Mouse (Mus musculus) megakaryocyte-erythroid progenitor cell, adult 5-6 weeks (primary cell): ENCODE data around the gene Lnx2. TPM values are rescaled to one million over a fixed set of nuclear protein-coding genes. Genes with fewer than 3 reads are reported as not detected.

ENCODE experiments used
- ATAC-seq: replicated peaks from 2 replicates; pipeline ENCODE4 v1.8.0; 2016; ENCODE audit warnings: mild to moderate bottlenecking, inconsistent platforms; ENCODE audit not compliant: severe bottlenecking, poor library complexity, low FRiP score, low TSS enrichment
- total RNA-seq, 2 experiments: library from RNA; stranded (forward) in 1 of 2; stranded (reverse) in 1 of 2; fragments of 200-1000, 215-1000 nt in 1 of 2; fragments of >200 nt in 1 of 2; fragmentation: Nextera tagmentation in 1 of 2; gene quantifications; 2 replicates each; pipeline ENCODE4 v1.2.3; 2014 to 2017

Gene Lnx2
- total RNA-seq, 2 experiments from 2014 or later, result 7.2 to 7.9 TPM

- peak; percentile 86 for ATAC-seq
These were observed 93.2 kb downstream of the Lnx2 start for GRCm38 (mm10) chr5:146983216-146983615.

DNA sequence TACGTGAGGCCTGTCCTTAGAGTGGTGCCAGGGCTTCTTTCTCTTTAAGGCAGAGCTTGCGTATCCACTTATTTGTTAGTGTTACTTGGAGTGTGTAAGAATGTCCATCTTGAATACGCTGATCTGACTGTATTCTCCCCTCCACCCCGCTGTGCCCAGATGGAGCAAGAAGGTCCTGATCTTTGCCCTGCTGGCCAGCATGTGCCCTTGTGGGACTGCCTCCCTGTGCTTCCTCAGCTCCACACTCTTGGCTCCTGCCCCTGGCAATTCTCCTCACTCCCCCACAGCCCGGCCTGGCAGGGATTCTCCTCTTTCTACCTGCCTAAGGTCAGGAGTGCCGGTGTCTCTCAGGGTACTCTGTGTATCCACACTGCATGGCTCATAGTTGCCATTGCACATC, 95.0 kb downstream of the Lnx2 start:
- ATAC-seq, result no peak

- ATAC-seq, result no peak
These were observed 101.6 kb downstream of the Lnx2 start for GRCm38 (mm10) chr5:146974781-146975123.

GRCm38 (mm10) chr5:146973858-146974780, 102.3 kb downstream of the Lnx2 start:
- ATAC-seq, result no peak

DNA sequence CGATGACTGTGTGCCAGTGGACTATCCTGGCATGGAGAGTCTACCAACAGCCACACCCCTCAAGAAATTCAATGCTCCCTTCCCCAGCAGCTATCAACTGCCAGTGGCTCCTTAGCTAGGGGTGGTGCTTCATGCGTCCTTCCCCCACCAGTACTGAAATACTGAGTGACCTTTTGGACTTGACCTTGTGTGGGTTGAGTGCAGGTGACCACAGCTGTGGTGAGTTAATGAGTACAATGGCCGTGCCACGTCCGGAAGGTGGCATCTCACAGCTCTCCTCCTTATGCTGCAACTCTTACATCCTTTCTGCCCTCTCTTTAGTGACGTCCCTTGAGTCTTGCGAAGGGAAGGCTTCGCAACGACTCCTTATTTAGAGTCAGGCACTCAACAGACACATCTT, 103.0 kb downstream of the Lnx2 start:
- ATAC-seq, result no peak

GRCm38 (mm10) chr5:146971776-146972561, 104.4 kb downstream of the Lnx2 start:
- ATAC-seq, result no peak

- ATAC-seq, result no peak
These were observed 107.5 kb downstream of the Lnx2 start for GRCm38 (mm10) chr5:146968695-146969393.

Other genes with a start within 250 kb of the Lnx2 start
- 2,306 and 2,977 TPM in 2 replicates for gene Rpl21, start 243.7 kb downstream of the Lnx2 start, total RNA-seq (2014; fragmentation: Nextera tagmentation)
- 2,430 and 3,681 TPM in 2 replicates for gene Rpl21, start 243.7 kb downstream of the Lnx2 start, total RNA-seq (2017)
- not detected in 2 replicates for gene Rasl11a, start 231.5 kb downstream of the Lnx2 start, total RNA-seq (2014; fragmentation: Nextera tagmentation)
- gene Rasl11a, start 231.5 kb downstream of the Lnx2 start, total RNA-seq (2017), result 3.7 TPM in 1 of 2 replicates, not detected in the other
- 70.1 and 96.8 TPM in 2 replicates for gene Gtf3a, start 127.9 kb downstream of the Lnx2 start, total RNA-seq (2014; fragmentation: Nextera tagmentation)
- 144 and 151 TPM in 2 replicates for gene Gtf3a, start 127.9 kb downstream of the Lnx2 start, total RNA-seq (2017)
- gene Mtif3, start 112.8 kb downstream of the Lnx2 start, total RNA-seq (2014; fragmentation: Nextera tagmentation), result 9.4 and 17.2 TPM in 2 replicates
- 41.2 and 43.1 TPM in 2 replicates for gene Mtif3, start 112.8 kb downstream of the Lnx2 start, total RNA-seq (2017)
- 145 and 195 TPM in 2 replicates for gene Polr1d, start 464 bp upstream of the Lnx2 start, total RNA-seq (2014; fragmentation: Nextera tagmentation)
- 149 and 191 TPM in 2 replicates for gene Polr1d, start 464 bp upstream of the Lnx2 start, total RNA-seq (2017)
- gene Gsx1, start 112.1 kb upstream of the Lnx2 start, total RNA-seq (2014; fragmentation: Nextera tagmentation), result not detected in 2 replicates
- not detected in 2 replicates for gene Gsx1, start 112.1 kb upstream of the Lnx2 start, total RNA-seq (2017)
- gene Pdx1, start 193.4 kb upstream of the Lnx2 start, total RNA-seq (2014; fragmentation: Nextera tagmentation), result not detected in 2 replicates
- gene Pdx1, start 193.4 kb upstream of the Lnx2 start, total RNA-seq (2017), result not detected in 2 replicates
- gene Cdx2, start 230.7 kb upstream of the Lnx2 start, total RNA-seq (2014; fragmentation: Nextera tagmentation), result not detected in 2 replicates
- gene Cdx2, start 230.7 kb upstream of the Lnx2 start, total RNA-seq (2017), result not detected in 2 replicates
- gene Urad, start 245.9 kb upstream of the Lnx2 start, total RNA-seq (2014; fragmentation: Nextera tagmentation), result not detected in 2 replicates
- not detected in 2 replicates for gene Urad, start 245.9 kb upstream of the Lnx2 start, total RNA-seq (2017)